Mouse (Mus musculus) midbrain, embryonic 14.5 days (tissue): ENCODE measurements at regions not wholly inside any gene's neighbourhood (a gene's known extent, or its start where the extent isn't known, plus 50 kb on each side); places are given as distances from the start of the nearest gene placed in this dataset.

Source experiments
- ATAC-seq: fragments of 200-750 bp; cut with Nextera tagmentation; 2 replicates; pipeline ENCODE4 v1.8.0; 2017; ENCODE audit warnings: moderate number of reproducible peaks, moderate library complexity; ENCODE audit not compliant: low FRiP score, low TSS enrichment
- DNase-seq: peaks from one replicate; pipeline ENCODE4 v3.0.0-alpha.2; 2015
- H3K27ac ChIP-seq: fragments of 300-500 bp; sonication (generic); replicated peaks from 2 replicates; pipeline ENCODE4 v1.5.1; 2014; ENCODE audit warnings: mild to moderate bottlenecking, low read depth, low read length, moderate library complexity
- H3K27me3 ChIP-seq: fragments of 300-500 bp; sonication (generic); 2 replicates; pipeline ENCODE4 v1.6.1; 2014; ENCODE audit warnings: low read length, control low read depth, mixed read lengths; ENCODE audit not compliant: control insufficient read depth, insufficient read depth
- H3K36me3 ChIP-seq: fragments of 300-500 bp; sonication (generic); 2 replicates; pipeline ENCODE4 v1.6.1; 2014; ENCODE audit warnings: low read length, control low read depth; ENCODE audit not compliant: control insufficient read depth, insufficient read depth
- H3K4me1 ChIP-seq: fragments of 300-500 bp; sonication (generic); 2 replicates; pipeline ENCODE4 v1.6.1; 2014; ENCODE audit warnings: mild to moderate bottlenecking, antibody characterized with exemption, low read length, control low read depth; ENCODE audit not compliant: control insufficient read depth, insufficient read depth
- H3K4me2 ChIP-seq: fragments of 300-500 bp; sonication (generic); 2 replicates; pipeline ENCODE4 v1.6.1; 2014; ENCODE audit warnings: mild to moderate bottlenecking, low read length, moderate library complexity
- H3K4me3 ChIP-seq: fragments of 300-500 bp; sonication (generic); replicated peaks from 2 replicates; pipeline ENCODE4 v1.5.1; 2014; ENCODE audit warnings: low read depth, low read length
- H3K9ac ChIP-seq: fragments of 300-500 bp; sonication (generic); replicated peaks from 2 replicates; pipeline ENCODE4 v1.6.1; 2014; ENCODE audit warnings: mild to moderate bottlenecking, low read length, moderate library complexity
- H3K9me3 ChIP-seq: fragments of 300-500 bp; sonication (generic); 2 replicates; pipeline ENCODE4 v1.6.1; 2016; ENCODE audit warnings: low read length, control low read depth, mixed read lengths; ENCODE audit not compliant: control insufficient read depth
- WGBS: fragments of 180-500 bp; shearing (Covaris S2); extraction: QIAGEN DNeasy Blood & Tissue Kit; methylation state at CpG from one replicate; pipeline ENCODE4 v1.1.7; 2014; 5-methylcytosine and 5-hydroxymethylcytosine counted together

DNA sequence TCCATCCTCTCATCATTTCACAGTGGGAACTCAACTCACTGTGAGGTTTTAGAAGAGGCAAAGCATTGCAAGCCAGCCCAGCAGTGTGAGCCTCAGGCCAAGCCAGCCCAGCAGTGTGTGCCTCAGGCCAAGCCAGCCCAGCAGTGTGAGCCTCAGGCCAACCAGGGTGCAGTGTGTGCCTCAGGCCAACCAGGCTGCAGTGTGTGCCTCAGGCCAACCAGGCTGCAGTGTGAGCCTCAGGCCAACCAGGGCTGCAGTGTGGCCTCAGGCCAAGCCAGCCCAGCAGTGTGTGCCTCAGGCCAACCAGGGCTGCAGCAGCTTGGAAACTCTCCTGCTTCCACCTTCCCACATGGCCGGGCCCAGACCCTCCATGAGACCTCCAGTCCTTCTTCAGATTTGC is 227.1 kb upstream of the Zmiz1 start:
- no peak for ATAC-seq

DNA sequence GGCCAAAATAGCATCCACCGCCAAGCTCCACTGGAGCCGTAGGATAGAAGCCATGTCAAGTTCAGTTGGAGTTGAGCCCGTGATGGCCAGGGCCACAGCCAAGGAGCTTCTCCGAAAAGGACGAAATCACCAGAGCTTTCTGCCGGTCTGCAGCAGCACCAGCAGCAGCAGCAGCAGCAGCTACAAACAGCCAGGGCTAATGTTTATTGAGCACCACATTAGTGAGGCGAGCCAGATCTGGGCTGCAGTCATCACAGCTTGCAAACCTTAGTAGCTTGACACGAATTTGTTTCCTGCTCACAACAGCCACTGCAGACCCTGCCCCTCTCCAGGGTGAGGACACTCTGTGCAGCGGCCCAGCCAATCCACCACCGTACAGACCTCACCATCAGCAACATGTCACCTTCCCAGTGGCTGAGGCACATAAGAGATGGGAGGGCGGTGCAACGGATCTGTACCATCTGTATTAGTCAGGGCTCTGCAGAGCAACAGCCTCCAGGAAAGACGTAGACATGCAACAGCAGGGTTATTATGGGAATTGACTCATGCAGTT is 222.5 kb upstream of the Zmiz1 start:
- H3K9ac ChIP-seq: no peak overlapping the region
- no peak overlapping the region for H3K4me3 ChIP-seq
- no peak for ATAC-seq
- no peaks in the 10 kb centered on the region for H3K9me3 ChIP-seq
- no peak overlapping the region for H3K27ac ChIP-seq
- H3K27me3 ChIP-seq: no peaks in the 10 kb centered on the region
- WGBS: 81% methylated on average over 13 of the region's 13 CpGs
- DNase-seq: no peak
- H3K4me2 ChIP-seq: no peak overlapping the region
- H3K4me1 ChIP-seq: no peaks in the 10 kb centered on the region
- no peaks in the 10 kb centered on the region for H3K36me3 ChIP-seq

More for the DNA sequence above, 227.1 kb upstream of the Zmiz1 start:
- peak; percentile 48 for DNase-seq
- no peaks in the 10 kb centered on the region for H3K36me3 ChIP-seq
- H3K4me2 ChIP-seq: no peak overlapping the region
- no peak overlapping the region for H3K4me3 ChIP-seq
- H3K9me3 ChIP-seq: no peaks in the 10 kb centered on the region
- WGBS: 72% methylated on average over 1 of the region's 1 CpGs
- H3K27ac ChIP-seq: no peak overlapping the region
- H3K27me3 ChIP-seq: no peaks in the 10 kb centered on the region
- H3K9ac ChIP-seq: no peak overlapping the region
- H3K4me1 ChIP-seq: peaks cover 22% of the 10 kb centered on the region

DNA sequence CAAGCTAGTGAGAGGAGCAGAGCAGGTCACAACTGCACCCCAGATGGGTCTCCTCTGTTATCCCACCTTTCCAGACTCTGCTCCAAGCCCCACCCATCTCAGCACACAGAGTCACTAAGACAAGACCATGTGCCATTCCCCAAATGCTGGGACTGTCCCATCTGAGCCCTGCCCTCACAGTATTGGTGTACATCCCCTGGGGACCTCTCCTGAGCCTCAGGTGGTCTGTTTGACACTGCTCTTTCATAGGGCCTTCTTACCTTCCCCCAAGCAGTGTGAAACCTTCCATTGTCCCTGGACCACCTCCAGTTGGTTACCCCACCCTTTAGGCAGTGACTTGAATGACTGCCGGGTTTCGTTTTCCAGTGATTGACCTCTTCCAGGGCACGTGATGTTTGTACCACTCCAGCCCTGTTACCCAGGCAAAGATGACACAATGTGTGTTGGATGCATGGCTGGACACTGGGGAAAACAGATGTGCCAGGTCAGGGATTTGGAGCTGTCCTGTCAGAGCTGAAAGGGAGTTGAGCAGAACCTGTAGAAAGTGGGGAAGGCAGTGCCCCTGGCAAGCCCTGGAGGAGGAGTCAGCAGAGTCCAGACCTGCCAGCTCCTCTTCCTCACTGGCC is 219.5 kb upstream of the Zmiz1 start:
- DNase-seq (no peak), ATAC-seq (no peak)
- no peaks in the 10 kb centered on the region for H3K9me3 ChIP-seq
- H3K36me3 ChIP-seq: no peaks in the 10 kb centered on the region
- H3K4me2 ChIP-seq: no peak overlapping the region
- no peak overlapping the region for H3K27ac ChIP-seq
- H3K4me1 ChIP-seq: no peaks in the 10 kb centered on the region
- H3K9ac ChIP-seq: no peak overlapping the region
- no peak overlapping the region for H3K4me3 ChIP-seq
- H3K27me3 ChIP-seq: no peaks in the 10 kb centered on the region
- 50% methylated on average over 3 of the region's 3 CpGs for WGBS

DNA sequence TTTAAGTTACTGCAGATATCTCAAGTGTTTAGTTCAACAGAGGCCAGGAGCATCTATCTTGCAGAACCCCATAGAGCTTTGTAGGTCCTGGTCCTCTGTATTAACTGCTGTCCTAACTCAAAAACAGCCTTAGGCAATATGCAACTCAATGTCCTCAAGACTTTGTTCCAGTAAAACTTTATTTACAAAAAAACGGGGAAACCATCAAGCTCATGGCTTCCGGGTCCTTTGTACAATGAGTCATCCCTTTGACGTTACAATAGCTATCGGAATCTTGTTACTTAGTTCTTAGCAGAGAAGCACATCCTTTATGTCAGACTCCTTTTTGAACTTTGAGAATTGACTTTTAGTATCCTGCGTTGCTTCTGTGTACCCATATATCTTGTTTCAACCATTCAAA is 216.2 kb upstream of the Zmiz1 start:
- H3K4me3 ChIP-seq: no peak overlapping the region
- no peak overlapping the region for H3K9ac ChIP-seq
- no peaks in the 10 kb centered on the region for H3K4me1 ChIP-seq
- no peak overlapping the region for H3K4me2 ChIP-seq
- ATAC-seq (no peak), DNase-seq (no peak)
- WGBS: 93% methylated on average over 5 of the region's 5 CpGs
- H3K27me3 ChIP-seq: no peaks in the 10 kb centered on the region
- H3K36me3 ChIP-seq: no peaks in the 10 kb centered on the region
- no peak overlapping the region for H3K27ac ChIP-seq
- H3K9me3 ChIP-seq: no peaks in the 10 kb centered on the region

DNA sequence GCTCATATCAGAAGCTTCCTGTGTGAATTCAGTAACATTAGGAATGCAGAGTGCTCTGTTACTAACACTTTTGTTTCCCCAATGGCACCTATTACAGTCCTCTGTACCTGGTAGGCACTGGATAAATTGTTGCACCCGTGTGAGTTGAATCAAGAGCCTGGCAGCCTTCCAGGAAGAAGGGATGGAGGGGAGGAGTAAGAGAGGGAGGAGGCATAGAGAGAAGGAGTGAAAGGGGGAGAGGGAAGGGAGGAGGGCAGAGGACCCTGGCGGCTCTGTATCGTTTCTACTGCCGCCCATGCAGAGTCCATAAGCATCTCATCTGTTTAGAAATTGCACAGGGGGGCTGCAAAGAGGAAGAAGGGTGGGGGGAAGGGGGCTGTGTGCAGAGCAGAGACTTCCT is 215.7 kb upstream of the Zmiz1 start:
- H3K4me2 ChIP-seq: no peak overlapping the region
- H3K9ac ChIP-seq: no peak overlapping the region
- DNase-seq: peak; percentile 59
- no peak overlapping the region for H3K27ac ChIP-seq
- WGBS: 23% methylated on average over 4 of the region's 4 CpGs
- no peaks in the 10 kb centered on the region for H3K9me3 ChIP-seq
- no peak for ATAC-seq
- no peaks in the 10 kb centered on the region for H3K27me3 ChIP-seq
- H3K36me3 ChIP-seq: no peaks in the 10 kb centered on the region
- H3K4me3 ChIP-seq: no peak overlapping the region
- H3K4me1 ChIP-seq: no peaks in the 10 kb centered on the region

DNA sequence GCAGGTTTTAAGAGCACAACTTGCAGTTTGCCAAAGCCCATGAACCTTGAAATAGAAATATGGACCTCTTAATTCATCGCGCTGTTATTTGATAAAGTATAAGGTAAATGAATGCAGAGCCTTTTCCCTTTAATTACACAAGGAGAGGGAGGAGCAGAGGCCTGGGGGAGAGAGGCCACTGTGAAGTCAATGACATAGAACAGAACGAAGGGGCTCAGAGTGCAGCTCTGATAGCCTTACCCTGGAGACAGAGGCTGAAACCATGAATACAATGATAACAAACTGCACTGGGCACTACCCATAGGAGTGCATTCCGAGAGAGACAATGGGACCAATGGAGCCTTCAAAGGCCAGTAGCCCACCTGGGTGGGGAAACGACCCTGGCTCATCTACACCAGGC is 215.3 kb upstream of the Zmiz1 start:
- no peak for ATAC-seq
- DNase-seq: no peak
- 52% methylated on average over 5 of the region's 5 CpGs for WGBS
- Histone ChIP-seq H3K27ac (peak overlapping the region; percentile 42; the same call in 1 of the 2 replicates), H3K4me3 (no peak overlapping the region), H3K36me3 (no peaks in the 10 kb centered on the region), H3K4me2 (no peak overlapping the region), H3K9ac (no peak overlapping the region), H3K9me3 (no peaks in the 10 kb centered on the region), H3K4me1 (no peaks in the 10 kb centered on the region), H3K27me3 (no peaks in the 10 kb centered on the region)

DNA sequence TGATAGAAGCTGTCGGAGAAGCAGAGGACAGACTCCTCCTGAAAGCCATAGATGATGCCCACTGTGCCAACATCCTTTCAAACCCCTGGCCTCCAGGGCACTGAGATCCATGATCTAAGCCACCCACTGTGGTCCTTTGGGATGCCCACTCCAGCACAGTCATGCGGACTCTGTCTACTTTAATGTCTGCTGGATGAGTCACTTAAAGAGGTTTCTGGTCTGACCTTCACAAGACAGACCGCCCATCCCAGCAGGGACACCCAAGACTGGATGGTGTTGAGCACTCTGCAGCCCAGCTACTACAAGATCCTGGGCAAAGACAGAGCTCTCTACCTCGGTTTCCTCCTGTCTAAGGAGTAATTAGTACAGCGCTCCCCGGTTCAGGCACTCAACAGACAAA is 214.1 kb upstream of the Zmiz1 start:
- H3K36me3 ChIP-seq: no peaks in the 10 kb centered on the region
- H3K4me2 ChIP-seq: no peak overlapping the region
- H3K9ac ChIP-seq: no peak overlapping the region
- no peaks in the 10 kb centered on the region for H3K27me3 ChIP-seq
- DNase-seq (no peak), ATAC-seq (no peak)
- H3K4me3 ChIP-seq: no peak overlapping the region
- no peak overlapping the region for H3K27ac ChIP-seq
- H3K4me1 ChIP-seq: no peaks in the 10 kb centered on the region
- WGBS: 94% methylated on average over 6 of the region's 6 CpGs
- H3K9me3 ChIP-seq: no peaks in the 10 kb centered on the region

DNA sequence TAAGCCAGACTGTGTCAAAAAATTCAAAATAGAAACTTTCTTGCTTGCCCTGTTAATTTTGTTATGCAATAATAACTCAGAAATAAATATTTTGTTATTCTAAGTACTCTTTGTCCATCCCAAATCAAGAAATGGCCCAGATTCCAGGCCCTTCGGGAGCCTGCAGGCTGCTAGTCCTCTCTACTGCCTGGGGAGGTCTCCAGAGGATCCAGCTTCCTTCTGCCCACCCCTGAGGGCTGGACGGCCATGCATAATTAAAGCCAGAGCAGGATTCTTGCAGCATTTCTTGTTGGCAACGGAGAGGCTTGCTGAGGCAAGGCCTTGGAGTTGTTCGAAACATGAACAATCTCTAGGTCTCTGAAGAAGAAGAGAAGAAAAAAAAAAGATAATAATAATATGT is 213.3 kb upstream of the Zmiz1 start:
- no peak overlapping the region for H3K4me3 ChIP-seq
- no peaks in the 10 kb centered on the region for H3K9me3 ChIP-seq
- 65% methylated on average over 4 of the region's 4 CpGs for WGBS

DNA sequence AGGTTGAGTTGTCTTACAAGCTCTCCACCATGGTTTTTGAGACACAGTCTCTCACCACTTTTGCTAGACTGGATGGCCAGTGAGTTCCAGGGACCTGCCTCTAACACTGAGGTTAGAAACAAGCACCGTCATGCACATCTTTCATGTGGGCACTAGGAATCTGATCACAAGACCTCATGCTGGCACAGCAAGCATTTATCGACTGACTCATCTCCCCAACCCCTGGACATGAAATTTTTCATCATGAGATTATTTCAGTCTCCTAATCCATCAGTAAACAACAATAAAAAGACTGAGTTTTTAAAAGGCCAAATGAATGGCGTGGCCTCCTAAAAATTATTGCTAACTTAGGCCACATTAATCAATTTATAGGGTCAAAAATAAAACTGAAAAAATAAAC is 210.0 kb upstream of the Zmiz1 start:
- DNase-seq (no peak), ATAC-seq (no peak)
- Histone ChIP-seq H3K4me3 (no peak overlapping the region), H3K4me2 (no peak overlapping the region), H3K4me1 (peaks cover 13% of the 10 kb centered on the region; the same call in 1 of the 2 replicates), H3K9me3 (no peaks in the 10 kb centered on the region), H3K27me3 (no peaks in the 10 kb centered on the region), H3K36me3 (no peaks in the 10 kb centered on the region), H3K27ac (no peak overlapping the region), H3K9ac (no peak overlapping the region)
- 92% methylated on average over 3 of the region's 3 CpGs for WGBS

More for the DNA sequence above, 213.3 kb upstream of the Zmiz1 start:
- no peak overlapping the region for H3K27ac ChIP-seq
- no peak overlapping the region for H3K4me2 ChIP-seq
- no peak overlapping the region for H3K9ac ChIP-seq
- no peaks in the 10 kb centered on the region for H3K36me3 ChIP-seq
- no peak for ATAC-seq
- H3K4me1 ChIP-seq: no peaks in the 10 kb centered on the region
- no peak for DNase-seq
- H3K27me3 ChIP-seq: no peaks in the 10 kb centered on the region
